Mouse (Mus musculus) adipocyte (in vitro differentiated cells): ENCODE measurements around the gene Hoxa2.

Experiments
- DNase-seq: peaks from one replicate; pipeline ENCODE4 v3.0.0-alpha.2; 2016; ENCODE audit warnings: low spot score

The Hoxa2 gene

GRCm38 (mm10) chr6:52164626-52165440, at the start of gene Hoxa2:
TSS of gene Hoxa2 (minus strand) at chr6:52164831.
- peak; percentile 85 for DNase-seq

- DNase-seq: peak; percentile 40
Observed at GRCm38 (mm10) chr6:52214271-52214670, 49.6 kb upstream of the Hoxa2 start.

- peak; percentile 91 for DNase-seq
Observed at GRCm38 (mm10) chr6:52213119-52213986, 48.7 kb upstream of the Hoxa2 start, which contains the start of the genes Hoxa3 and Gm28308. TSS of gene Hoxa3 (minus strand) at chr6:52213336. TSS of gene Gm28308 (minus strand) at chr6:52213339.

- peak; percentile 87 for DNase-seq
Observed at GRCm38 (mm10) chr6:52212556-52213118, 48.0 kb upstream of the Hoxa2 start.

- peak; percentile 52 for DNase-seq
Observed at GRCm38 (mm10) chr6:52211961-52212360, 47.3 kb upstream of the Hoxa2 start.

- DNase-seq: peak; percentile 91
Observed at GRCm38 (mm10) chr6:52211170-52211935, 46.7 kb upstream of the Hoxa2 start.

- DNase-seq: no peak
Observed at GRCm38 (mm10) chr6:52209685-52210046, 45.0 kb upstream of the Hoxa2 start.

- no peak for DNase-seq
Observed at GRCm38 (mm10) chr6:52208868-52209684, 44.4 kb upstream of the Hoxa2 start.

GRCm38 (mm10) chr6:52208072-52208867, 43.6 kb upstream of the Hoxa2 start, which contains the start of gene Hoxa6:
TSS of gene Hoxa6 (minus strand) at chr6:52208722.
- DNase-seq: no peak

- DNase-seq: no peak
Observed at GRCm38 (mm10) chr6:52207684-52207976, 43.0 kb upstream of the Hoxa2 start.

GRCm38 (mm10) chr6:52206882-52207683, 42.5 kb upstream of the Hoxa2 start:
- DNase-seq: no peak

- no peak for DNase-seq
Observed at GRCm38 (mm10) chr6:52205638-52206621, 41.3 kb upstream of the Hoxa2 start.

GRCm38 (mm10) chr6:52205221-52205620, 40.6 kb upstream of the Hoxa2 start:
- no peak for DNase-seq

GRCm38 (mm10) chr6:52204050-52204752, 39.6 kb upstream of the Hoxa2 start, which contains the start of gene Hoxa5:
TSS of gene Hoxa5 (minus strand) at chr6:52204587.
- peak; percentile 90 for DNase-seq

GRCm38 (mm10) chr6:52203371-52204049, 38.9 kb upstream of the Hoxa2 start:
- DNase-seq: peak; percentile 34

- DNase-seq: no peak
Observed at GRCm38 (mm10) chr6:52203121-52203370, 38.4 kb upstream of the Hoxa2 start.
